Mouse (Mus musculus) embryonic facial prominence, embryonic 15.5 days (tissue): Measurements from ENCODE around the gene Spop. TPM values are rescaled to one million over a fixed set of nuclear protein-coding genes. Genes with fewer than 3 reads are reported as not detected.
A peak's percentile ranks its signal among the peaks of the same experiment; 100 is the strongest.
"Not testable (repeated sequence)": the region's sequence is repeated elsewhere in the genome, so short reads cannot be mapped to it uniquely, and the experiment has no call there.

Experiments
- ATAC-seq: fragments of 200-750 bp; cut with Nextera tagmentation; 2 replicates; pipeline ENCODE4 v1.8.0; 2017; ENCODE audit warnings: low read depth, moderate TSS enrichment; ENCODE audit not compliant: insufficient number of reproducible peaks, low FRiP score, low TSS enrichment
- H3K27ac ChIP-seq: fragments of 300-500 bp; sonication (generic); replicated peaks from 2 replicates; pipeline ENCODE4 v1.5.1; 2015; ENCODE audit warnings: mild to moderate bottlenecking, inconsistent platforms
- H3K27me3 ChIP-seq: fragments of 300-500 bp; sonication (generic); 2 replicates; pipeline ENCODE4 v1.6.1; 2015; ENCODE audit warnings: inconsistent platforms
- H3K36me3 ChIP-seq: fragments of 300-500 bp; sonication (generic); 2 replicates; pipeline ENCODE4 v1.6.1; 2015; ENCODE audit warnings: mild to moderate bottlenecking, inconsistent platforms
- H3K4me1 ChIP-seq: fragments of 300-500 bp; sonication (generic); 2 replicates; pipeline ENCODE4 v1.6.1; 2015; ENCODE audit warnings: inconsistent platforms
- H3K4me2 ChIP-seq: fragments of 300-500 bp; sonication (generic); replicated peaks from 2 replicates; pipeline ENCODE4 v1.6.1; 2015; ENCODE audit warnings: mild to moderate bottlenecking, inconsistent platforms
- H3K4me3 ChIP-seq: fragments of 300-500 bp; sonication (generic); replicated peaks from 2 replicates; pipeline ENCODE4 v1.5.1; 2015; ENCODE audit warnings: mild to moderate bottlenecking, inconsistent platforms
- H3K9ac ChIP-seq: fragments of 300-500 bp; sonication (generic); 2 replicates; pipeline ENCODE4 v1.6.1; 2015; ENCODE audit warnings: inconsistent platforms
- H3K9me3 ChIP-seq: fragments of 300-500 bp; sonication (generic); replicated peaks from 2 replicates; pipeline ENCODE4 v1.6.1; 2016; ENCODE audit warnings: inconsistent platforms
- WGBS: fragments of 180-500 bp; shearing (Covaris S2); methylation state at CpG from one replicate; pipeline ENCODE4 v1.1.7; 2015; 5-methylcytosine and 5-hydroxymethylcytosine counted together
- polyA plus RNA-seq: library from polyadenylated mRNA; unstranded; fragments of >200 nt; fragmentation: Nextera tagmentation; extraction: Ambion mirVana; gene quantifications from 2 replicates; pipeline ENCODE4 v1.2.1, GENCODE M21; 2015

Spop gene
- polyA plus RNA-seq, 1 experiment from 2014 or later: 172 TPM

DNA sequence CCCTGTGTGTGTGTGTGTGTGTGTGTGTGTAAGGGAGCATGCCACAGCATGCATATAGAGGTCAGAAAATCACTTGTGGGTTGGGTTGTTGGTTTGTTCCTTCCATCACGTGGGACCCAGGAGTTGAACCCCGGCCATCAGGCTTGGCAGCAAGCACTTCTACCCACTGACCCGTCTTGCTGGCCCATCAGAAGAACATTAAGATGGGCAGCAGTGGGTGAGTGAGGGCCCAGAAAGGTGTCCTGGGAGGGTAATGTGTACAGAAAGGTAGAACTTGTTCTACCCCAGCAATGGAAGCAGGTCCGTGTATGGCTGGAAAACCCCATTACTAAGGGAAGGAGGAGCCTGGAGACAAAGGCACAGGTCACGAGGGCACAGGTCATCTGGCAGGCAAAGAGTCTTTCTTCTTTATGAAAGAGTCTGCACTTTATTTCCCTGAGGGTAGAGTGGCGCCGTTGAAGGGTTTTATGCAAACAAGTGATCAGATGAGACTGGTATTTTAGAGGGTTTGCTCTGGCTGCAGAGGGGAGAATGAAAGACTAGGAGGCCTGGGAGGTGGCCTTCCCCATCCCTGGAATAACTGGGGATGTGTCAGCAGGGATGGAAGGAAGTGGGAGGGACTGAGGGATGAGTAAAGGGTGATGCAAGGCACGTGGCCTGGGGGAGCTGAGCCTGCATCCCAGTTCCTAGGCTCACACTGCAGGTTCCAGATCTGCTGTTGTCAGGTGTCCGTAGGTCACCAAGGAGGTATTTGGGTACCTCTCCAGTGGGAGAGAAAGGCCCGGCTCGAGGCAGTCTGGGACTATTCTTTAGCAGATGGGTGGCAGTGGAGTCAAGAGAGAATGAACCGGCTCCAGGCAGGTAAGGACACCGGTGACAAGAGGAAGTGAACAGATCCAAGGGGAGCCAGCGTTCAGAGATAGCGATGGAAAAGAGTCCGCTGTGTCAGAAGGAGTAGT, 10.2 kb upstream of the Spop start:
- WGBS: 63% methylated on average over 16 of the region's 16 CpGs
- no peaks in the 10 kb centered on the region for H3K27me3 ChIP-seq
- H3K4me3 ChIP-seq: no peak overlapping the region
- H3K36me3 ChIP-seq: no peaks in the 10 kb centered on the region
- ATAC-seq: no peak
- H3K9me3 ChIP-seq: no peaks in the 10 kb centered on the region
- H3K9ac ChIP-seq: no peak overlapping the region
- peaks cover 13% of the 10 kb centered on the region for H3K4me1 ChIP-seq
- no peak overlapping the region for H3K27ac ChIP-seq
- H3K4me2 ChIP-seq: no peak overlapping the region

DNA sequence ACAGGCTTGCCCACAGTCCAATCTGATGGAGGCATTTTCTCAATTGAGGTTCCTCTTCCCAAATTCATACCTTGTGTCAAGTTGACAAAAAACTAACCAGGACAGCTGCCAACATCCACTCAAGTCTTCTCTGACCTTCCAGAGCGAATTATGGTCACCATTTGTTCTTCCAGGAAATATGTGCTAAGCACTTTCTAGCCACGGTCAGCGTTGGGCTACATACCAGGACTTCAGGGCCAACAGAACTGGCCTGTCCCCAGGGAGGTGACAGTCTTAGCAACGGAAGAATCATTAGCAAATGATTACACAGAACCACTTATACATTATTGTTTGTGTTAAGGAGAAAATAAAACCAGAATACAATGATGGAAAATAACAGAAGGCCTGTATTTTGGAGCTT, 8.1 kb upstream of the Spop start:
- H3K4me1 ChIP-seq: peaks cover 13% of the 10 kb centered on the region
- no peak overlapping the region for H3K9ac ChIP-seq
- no peak overlapping the region for H3K4me3 ChIP-seq
- no peak overlapping the region for H3K27ac ChIP-seq
- no peak for ATAC-seq
- H3K9me3 ChIP-seq: no peaks in the 10 kb centered on the region
- no peaks in the 10 kb centered on the region for H3K27me3 ChIP-seq
- no peaks in the 10 kb centered on the region for H3K36me3 ChIP-seq
- H3K4me2 ChIP-seq: no peak overlapping the region
- 71% methylated on average over 4 of the region's 4 CpGs for WGBS

DNA sequence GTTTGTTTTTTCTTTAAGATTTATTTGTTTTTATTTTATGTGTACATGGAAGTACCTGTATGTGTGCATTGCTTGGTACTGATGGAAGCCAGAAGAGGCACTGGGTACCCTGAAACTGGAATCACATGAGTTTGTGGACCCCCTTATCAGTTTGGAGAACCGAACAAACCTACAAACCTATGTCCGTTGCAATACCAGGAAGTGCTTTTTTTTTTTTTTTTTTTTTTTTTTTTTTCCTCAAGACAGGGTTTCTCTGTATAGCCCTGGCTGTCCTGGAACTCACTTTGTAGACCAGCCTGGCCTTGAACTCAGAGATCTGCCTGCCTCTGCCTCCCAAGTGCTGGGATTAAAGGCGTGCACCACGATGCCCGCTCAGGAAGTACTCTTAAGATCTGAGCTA, 7.5 kb upstream of the Spop start:
- not testable (repeated sequence) for H3K9me3 ChIP-seq, H3K36me3 ChIP-seq, H3K27me3 ChIP-seq, H3K9ac ChIP-seq, H3K27ac ChIP-seq, ATAC-seq, H3K4me3 ChIP-seq, H3K4me2 ChIP-seq
- WGBS: 89% methylated on average over 5 of the region's 5 CpGs
- H3K4me1 ChIP-seq: peaks cover 17% of the 10 kb centered on the region

DNA sequence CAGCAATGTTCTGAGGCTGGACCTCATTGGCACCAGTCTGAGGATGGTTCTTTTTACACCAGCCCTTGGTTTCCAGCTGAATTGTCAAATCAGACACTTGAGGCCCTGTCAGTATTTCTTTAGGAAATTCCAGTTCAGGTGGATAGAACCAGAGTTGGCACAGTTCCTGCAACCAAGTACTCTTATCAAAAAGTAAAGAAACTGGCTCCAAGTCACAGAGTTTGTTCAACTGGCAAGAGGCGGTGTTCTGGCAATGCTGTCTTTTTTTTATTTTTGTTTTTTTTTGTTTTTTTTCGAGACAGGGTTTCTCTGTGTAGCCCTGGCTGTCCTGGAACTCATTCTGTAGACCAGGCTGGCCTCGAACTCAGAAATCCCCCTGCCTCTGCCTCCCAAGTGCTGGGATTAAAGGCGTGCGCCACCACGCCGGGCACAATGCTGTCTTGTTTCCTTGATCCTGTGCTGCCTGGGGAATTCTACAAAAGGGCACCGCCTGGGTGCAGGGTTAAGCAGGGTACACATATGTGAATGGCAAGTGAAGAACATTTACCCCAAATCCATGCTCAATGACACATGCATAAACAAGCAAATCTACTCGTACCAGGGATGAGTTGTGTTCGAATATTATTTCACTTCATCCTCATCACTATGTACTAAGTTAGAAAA, 4.3 kb upstream of the Spop start:
- ATAC-seq: no peak
- no peaks in the 10 kb centered on the region for H3K9me3 ChIP-seq
- H3K9ac ChIP-seq: no peak overlapping the region
- no peak overlapping the region for H3K4me3 ChIP-seq
- no peak overlapping the region for H3K27ac ChIP-seq
- H3K4me1 ChIP-seq: peaks cover 14% of the 10 kb centered on the region; the same call in 1 of the 2 replicates
- H3K4me2 ChIP-seq: no peak overlapping the region
- no peaks in the 10 kb centered on the region for H3K36me3 ChIP-seq
- no peaks in the 10 kb centered on the region for H3K27me3 ChIP-seq
- 88% methylated on average over 10 of the region's 10 CpGs for WGBS

DNA sequence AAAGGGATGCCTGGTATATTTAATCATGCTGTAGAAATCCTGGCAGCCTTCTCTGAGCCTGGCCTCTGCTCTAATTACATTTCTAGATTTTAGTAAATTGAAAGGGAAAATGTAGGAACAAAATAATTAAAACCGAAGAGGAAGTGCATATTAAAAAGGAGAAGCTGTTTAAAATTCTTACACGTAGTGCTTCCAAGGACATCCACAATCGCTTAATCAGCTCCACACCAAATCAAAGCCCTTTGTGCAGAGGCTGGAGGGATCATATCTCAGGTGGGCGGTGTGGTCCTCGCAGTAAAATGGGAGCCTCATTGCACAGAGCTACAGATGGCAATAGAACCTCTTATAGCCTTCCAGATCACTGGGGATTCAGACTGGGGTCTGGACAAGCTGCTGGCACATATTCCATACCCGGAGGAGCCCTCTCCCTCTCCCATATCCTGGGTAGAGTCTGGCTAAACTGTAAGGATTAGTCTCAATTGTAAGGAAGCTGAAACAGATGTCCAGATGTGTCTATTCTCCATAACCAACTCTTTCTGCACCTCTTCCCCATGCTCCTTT, 2.3 kb upstream of the Spop start:
- Histone ChIP-seq H3K4me1 (peaks cover 27% of the 10 kb centered on the region), H3K27me3 (no peaks in the 10 kb centered on the region), H3K27ac (0 out of 2 replicates have a peak overlapping the region, but pooled peaks have one; percentile 1), H3K4me2 (no peak overlapping the region), H3K4me3 (no peak overlapping the region), H3K36me3 (no peaks in the 10 kb centered on the region), H3K9ac (no peak overlapping the region), H3K9me3 (no peaks in the 10 kb centered on the region)
- ATAC-seq: no peak
- 25% methylated on average over 6 of the region's 6 CpGs for WGBS

DNA sequence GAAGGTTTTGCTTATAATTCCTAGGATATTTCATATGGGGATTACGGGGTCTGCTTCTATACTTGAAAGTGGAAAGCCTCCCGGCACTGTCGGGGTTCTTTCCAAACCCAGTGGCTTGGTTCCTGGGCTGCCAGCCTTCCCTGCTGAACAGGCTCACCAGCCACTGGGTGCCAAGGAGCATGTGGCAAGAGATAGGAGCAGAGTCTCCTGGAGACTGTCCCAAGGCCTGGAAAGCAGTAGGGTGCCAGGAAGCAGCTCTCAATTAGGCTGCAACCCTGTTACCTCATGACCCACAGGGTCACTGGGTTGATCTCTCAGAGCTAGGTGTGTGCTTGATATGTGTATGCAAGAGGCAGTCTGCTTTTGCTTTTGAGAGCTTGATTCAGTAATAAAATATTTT, 1.3 kb upstream of the Spop start:
- Histone ChIP-seq H3K27ac (no peak overlapping the region), H3K9ac (no peak overlapping the region), H3K9me3 (no peaks in the 10 kb centered on the region), H3K36me3 (no peaks in the 10 kb centered on the region), H3K4me3 (no peak overlapping the region), H3K27me3 (no peaks in the 10 kb centered on the region), H3K4me1 (peaks cover 27% of the 10 kb centered on the region), H3K4me2 (no peak overlapping the region)
- 71% methylated on average over 3 of the region's 3 CpGs for WGBS
- ATAC-seq: no peak

DNA sequence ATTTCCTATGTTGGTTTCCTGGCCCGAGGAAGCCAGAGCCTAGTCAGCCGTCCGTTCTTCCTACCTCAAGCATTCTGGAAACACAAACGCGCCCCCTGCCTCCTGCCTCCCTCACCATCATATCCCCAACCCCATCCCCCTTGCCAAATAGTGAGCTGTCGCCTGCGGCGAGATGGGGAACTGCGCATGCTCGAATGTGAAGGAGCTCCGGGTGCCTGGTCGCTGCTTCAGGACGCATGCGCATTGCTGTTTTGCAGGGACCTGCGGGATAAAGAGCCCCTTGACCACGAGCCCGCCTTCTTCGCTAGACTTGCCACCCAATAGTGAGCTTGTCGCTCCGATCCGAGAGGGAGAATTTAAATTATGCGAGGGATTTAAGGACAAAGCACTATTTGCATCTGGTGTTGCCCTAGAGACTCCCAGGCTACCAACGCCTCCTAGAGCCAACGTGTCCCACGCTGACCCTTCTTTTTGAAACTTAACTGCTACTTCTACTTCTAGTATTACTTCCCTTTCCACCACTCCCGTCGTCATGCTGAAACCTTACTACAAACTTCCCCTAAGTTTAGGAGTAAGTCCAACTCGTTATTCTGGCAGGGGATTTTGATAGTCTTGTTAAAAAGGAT, 769 bp downstream of the Spop start:
- H3K4me1 ChIP-seq: peaks cover 27% of the 10 kb centered on the region
- ATAC-seq: peak; percentile 87
- peak overlapping the region; percentile 65 for H3K4me2 ChIP-seq
- H3K27ac ChIP-seq: peak overlapping the region; percentile 97
- H3K36me3 ChIP-seq: peaks cover 8% of the 10 kb centered on the region
- no peaks in the 10 kb centered on the region for H3K27me3 ChIP-seq
- WGBS: under 1% methylated on average over 28 of the region's 28 CpGs
- peak overlapping the region; percentile 55 for H3K9ac ChIP-seq
- H3K9me3 ChIP-seq: no peaks in the 10 kb centered on the region
- peak overlapping the region; percentile 64 for H3K4me3 ChIP-seq

DNA sequence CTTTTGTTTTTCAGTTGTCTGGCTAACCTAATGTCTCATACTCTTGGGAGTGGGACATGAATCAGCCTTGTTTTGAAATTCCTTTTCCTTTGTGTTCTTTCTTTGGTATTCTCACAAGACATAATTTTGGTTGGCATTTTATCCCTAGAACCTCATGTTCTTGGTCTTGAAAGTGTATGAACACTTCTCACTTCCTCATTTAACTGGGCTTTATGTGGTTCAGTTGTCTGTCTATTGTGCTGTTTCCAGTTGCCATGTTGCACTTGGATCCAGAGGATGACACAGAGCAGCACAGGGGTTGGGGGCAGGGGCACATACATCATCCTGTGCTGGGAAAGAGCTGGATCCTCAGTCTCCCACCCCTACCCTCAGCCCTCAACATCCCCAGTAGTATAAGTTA, 2.1 kb downstream of the Spop start:
- Histone ChIP-seq H3K9me3 (no peaks in the 10 kb centered on the region), H3K4me1 (peaks cover 27% of the 10 kb centered on the region), H3K9ac (no peak overlapping the region), H3K4me2 (peak overlapping the region; percentile 65), H3K36me3 (peaks cover 10% of the 10 kb centered on the region), H3K27me3 (no peaks in the 10 kb centered on the region), H3K27ac (no peak overlapping the region), H3K4me3 (peak overlapping the region; percentile 64; the same call in 1 of the 2 replicates)
- ATAC-seq: no peak

DNA sequence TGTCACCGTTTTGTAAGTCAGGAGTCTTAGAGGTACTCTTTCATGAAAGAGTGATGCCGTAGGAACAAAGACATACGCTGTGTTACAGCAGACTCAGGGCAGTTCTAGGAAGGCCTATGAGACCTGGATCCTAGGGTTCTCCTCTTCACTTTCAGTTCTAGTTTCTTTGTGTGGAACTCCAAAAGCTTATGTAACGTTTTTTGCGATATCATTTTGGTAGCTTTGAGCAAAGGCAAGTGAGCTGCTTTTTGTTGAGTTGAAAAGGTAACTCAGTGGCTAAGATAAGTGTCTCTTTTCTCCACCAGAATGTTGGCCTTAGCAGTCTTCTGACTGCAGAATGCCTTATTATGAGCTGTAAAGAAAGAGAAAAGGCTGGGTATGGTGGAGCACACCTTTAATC, 3.5 kb downstream of the Spop start:
- H3K27me3 ChIP-seq: no peaks in the 10 kb centered on the region
- no peaks in the 10 kb centered on the region for H3K9me3 ChIP-seq
- H3K4me2 ChIP-seq: no peak overlapping the region
- no peak overlapping the region for H3K4me3 ChIP-seq
- peaks cover 17% of the 10 kb centered on the region for H3K4me1 ChIP-seq
- no peak overlapping the region for H3K9ac ChIP-seq
- no peak for ATAC-seq
- H3K36me3 ChIP-seq: peaks cover 10% of the 10 kb centered on the region
- 87% methylated on average over 5 of the region's 5 CpGs for WGBS
- no peak overlapping the region for H3K27ac ChIP-seq

DNA sequence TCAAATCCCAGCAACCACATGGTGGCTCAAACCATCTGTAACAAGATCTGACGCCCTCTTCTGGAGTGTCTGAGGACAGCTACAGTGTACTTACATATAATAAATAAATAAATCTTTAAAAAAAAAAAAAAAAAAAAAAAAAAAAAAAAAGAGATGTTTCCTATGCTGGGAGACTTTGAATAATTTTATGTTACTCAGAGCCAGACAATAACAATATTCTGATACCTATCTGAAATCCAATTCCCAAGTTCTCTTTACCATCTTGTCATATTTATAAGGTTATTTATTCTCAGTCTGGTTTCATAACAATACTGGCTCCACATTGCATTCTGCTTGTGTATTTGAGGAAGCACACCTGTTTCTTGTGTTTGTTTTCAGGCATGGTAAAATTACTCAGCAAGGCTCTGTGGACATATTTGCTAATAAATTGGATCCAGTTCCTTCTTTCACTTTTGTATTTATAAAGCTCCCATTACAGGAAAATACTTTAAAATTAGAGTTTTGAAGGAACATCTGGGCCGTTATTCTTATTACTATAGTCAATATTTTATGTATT, 7.1 kb downstream of the Spop start:
- peaks cover 5% of the 10 kb centered on the region for H3K4me1 ChIP-seq
- no peak overlapping the region for H3K9ac ChIP-seq
- H3K27ac ChIP-seq: no peak overlapping the region
- no peaks in the 10 kb centered on the region for H3K27me3 ChIP-seq
- H3K4me2 ChIP-seq: no peak overlapping the region
- peaks cover 10% of the 10 kb centered on the region for H3K36me3 ChIP-seq
- 57% methylated on average over 2 of the region's 2 CpGs for WGBS
- ATAC-seq: no peak
- no peaks in the 10 kb centered on the region for H3K9me3 ChIP-seq
- H3K4me3 ChIP-seq: no peak overlapping the region

DNA sequence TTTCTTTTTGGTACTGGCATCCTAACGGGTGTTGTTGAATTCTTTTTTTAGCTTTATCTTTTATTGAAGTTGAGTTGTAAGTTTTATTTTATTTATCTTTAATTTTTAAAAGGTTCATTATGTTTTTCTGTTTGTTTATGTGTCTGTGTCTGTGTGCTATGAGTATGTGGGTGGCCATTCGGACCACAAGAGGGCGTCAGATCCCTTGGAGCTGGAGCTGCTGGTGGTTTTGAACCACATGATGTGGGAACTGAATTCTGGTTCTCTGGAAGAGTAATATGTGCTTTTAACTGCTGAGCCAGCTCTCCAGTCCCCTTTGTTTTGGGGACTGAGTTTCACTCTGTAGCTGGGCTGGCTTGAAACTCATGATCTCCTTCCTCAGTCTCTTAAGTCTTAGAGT, 9.6 kb downstream of the Spop start:
- Histone ChIP-seq H3K27me3 (no peaks in the 10 kb centered on the region), H3K4me2 (no peak overlapping the region), H3K9me3 (no peaks in the 10 kb centered on the region), H3K4me1 (no peaks in the 10 kb centered on the region), H3K9ac (no peak overlapping the region), H3K36me3 (peaks cover 10% of the 10 kb centered on the region), H3K4me3 (no peak overlapping the region), H3K27ac (no peak overlapping the region)
- WGBS: 81% methylated on average over 3 of the region's 3 CpGs
- no peak for ATAC-seq
